Mouse (Mus musculus) liver, embryonic 14.5 days (tissue): ENCODE measurements around the gene Pth2r.

Experiments
- CTCF ChIP-seq: IDR thresholded peaks from 2 replicates; pipeline ENCODE4 v1.5.1; 2016; ENCODE audit warnings: antibody characterized with exemption, low read depth, control low read depth
- EP300 ChIP-seq: IDR thresholded peaks from 2 replicates; pipeline ENCODE4 v1.6.1; 2016; ENCODE audit warnings: antibody characterized with exemption, low read depth

DNA sequence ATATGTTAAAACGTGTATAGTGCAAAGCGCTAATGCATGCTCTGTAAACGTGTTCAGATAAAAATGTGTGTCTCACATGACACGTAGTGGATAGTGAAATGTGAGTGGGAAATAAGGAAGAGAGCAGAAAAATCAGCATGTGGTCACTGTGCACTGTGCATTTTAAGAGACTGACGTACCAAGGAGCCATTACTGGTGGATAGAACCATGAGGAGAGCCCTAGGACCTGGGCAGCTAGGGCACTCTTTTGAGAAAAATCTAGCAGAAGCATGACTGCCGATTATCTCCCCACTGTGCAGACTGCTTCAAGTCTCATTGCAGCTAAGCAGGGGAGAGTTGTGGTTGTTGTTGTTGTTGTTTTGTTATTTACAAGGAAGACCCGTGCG is 33.2 kb downstream of the Pth2r start:
- TF ChIP-seq CTCF (no peak), EP300 (no peak)
